In genomic region chr7:119959091-119959490, GRCm38 (mm10) we compare ENCODE assay signal across 16 mouse cellular contexts.
"Had no signal": no experiment of that assay in that cellular context is flagged by ENCODE, and none has a peak within 500 bp of the region (broad histone marks: within the 10 kb centered on the region; RNA-seq: fewer than 3 reads in every experiment).

No protein-coding gene starts in this region.

- DNase-seq: kidney, postnatal 25 days; layer of hippocampus, postnatal 36 days; liver, postnatal 0 days; lung, embryonic 14.5 days; retina, postnatal 1 day; right cerebral cortex, postnatal 25 days; spleen, adult 18-20 months; thymus, postnatal 25 days had no signal

- H3K4me3 ChIP-seq: left cerebral cortex, adult 2 months; midbrain, embryonic 13.5 days; myocyte; neural tube, embryonic 13.5 days; stomach, embryonic 15.5 days had no signal

- H3K27ac ChIP-seq: kidney, postnatal 0 days; left cerebral cortex, adult 2 months; liver, embryonic 14.5 days; macrophage; midbrain, embryonic 13.5 days; neural tube, embryonic 13.5 days; stomach, embryonic 15.5 days had no signal
